Mouse (Mus musculus) hindbrain, embryonic 12.5 days (tissue): Measurements from ENCODE around the gene Zbtb22. TPM values are rescaled to one million over a fixed set of nuclear protein-coding genes. Genes with fewer than 3 reads are reported as not detected.

ENCODE experiments used
- ATAC-seq: fragments of 200-750 bp; cut with Nextera tagmentation; 2 replicates; pipeline ENCODE4 v1.8.0; 2017; ENCODE audit warnings: moderate TSS enrichment; ENCODE audit not compliant: low FRiP score
- H3K27ac ChIP-seq: fragments of 300-500 bp; sonication (generic); 2 replicates; pipeline ENCODE4 v1.5.1; 2016; ENCODE audit warnings: mild to moderate bottlenecking
- H3K27me3 ChIP-seq: fragments of 300-500 bp; sonication (generic); 2 replicates; pipeline ENCODE4 v1.6.1; 2016; ENCODE audit warnings: mild to moderate bottlenecking
- H3K36me3 ChIP-seq: fragments of 300-500 bp; sonication (generic); 2 replicates; pipeline ENCODE4 v1.6.1; 2016; ENCODE audit warnings: mild to moderate bottlenecking
- H3K4me1 ChIP-seq: fragments of 300-500 bp; sonication (generic); 2 replicates; pipeline ENCODE4 v1.6.1; 2016
- H3K4me2 ChIP-seq: fragments of 300-500 bp; sonication (generic); replicated peaks from 2 replicates; pipeline ENCODE4 v1.6.1; 2016; ENCODE audit warnings: mild to moderate bottlenecking
- H3K4me3 ChIP-seq: fragments of 300-500 bp; sonication (generic); 2 replicates; pipeline ENCODE4 v1.5.1; 2016; ENCODE audit warnings: mild to moderate bottlenecking
- H3K9ac ChIP-seq: fragments of 300-500 bp; sonication (generic); 2 replicates; pipeline ENCODE4 v1.6.1; 2016; ENCODE audit warnings: mild to moderate bottlenecking, moderate library complexity
- H3K9me3 ChIP-seq: fragments of 300-500 bp; sonication (generic); replicated peaks from 2 replicates; pipeline ENCODE4 v1.6.1; 2016; ENCODE audit warnings: mild to moderate bottlenecking
- WGBS: fragments of 180-500 bp; shearing (Covaris S2); methylation state at CpG from one replicate; pipeline ENCODE4 v1.1.7; 2016; 5-methylcytosine and 5-hydroxymethylcytosine counted together
- polyA plus RNA-seq: library from polyadenylated mRNA; unstranded; fragments of >200 nt; fragmentation: Nextera tagmentation; extraction: Ambion mirVana; gene quantifications from 2 replicates; pipeline ENCODE4 v1.2.1, GENCODE M21; 2016

Zbtb22 gene
- polyA plus RNA-seq, 1 experiment from 2014 or later, result 21.7 TPM

DNA sequence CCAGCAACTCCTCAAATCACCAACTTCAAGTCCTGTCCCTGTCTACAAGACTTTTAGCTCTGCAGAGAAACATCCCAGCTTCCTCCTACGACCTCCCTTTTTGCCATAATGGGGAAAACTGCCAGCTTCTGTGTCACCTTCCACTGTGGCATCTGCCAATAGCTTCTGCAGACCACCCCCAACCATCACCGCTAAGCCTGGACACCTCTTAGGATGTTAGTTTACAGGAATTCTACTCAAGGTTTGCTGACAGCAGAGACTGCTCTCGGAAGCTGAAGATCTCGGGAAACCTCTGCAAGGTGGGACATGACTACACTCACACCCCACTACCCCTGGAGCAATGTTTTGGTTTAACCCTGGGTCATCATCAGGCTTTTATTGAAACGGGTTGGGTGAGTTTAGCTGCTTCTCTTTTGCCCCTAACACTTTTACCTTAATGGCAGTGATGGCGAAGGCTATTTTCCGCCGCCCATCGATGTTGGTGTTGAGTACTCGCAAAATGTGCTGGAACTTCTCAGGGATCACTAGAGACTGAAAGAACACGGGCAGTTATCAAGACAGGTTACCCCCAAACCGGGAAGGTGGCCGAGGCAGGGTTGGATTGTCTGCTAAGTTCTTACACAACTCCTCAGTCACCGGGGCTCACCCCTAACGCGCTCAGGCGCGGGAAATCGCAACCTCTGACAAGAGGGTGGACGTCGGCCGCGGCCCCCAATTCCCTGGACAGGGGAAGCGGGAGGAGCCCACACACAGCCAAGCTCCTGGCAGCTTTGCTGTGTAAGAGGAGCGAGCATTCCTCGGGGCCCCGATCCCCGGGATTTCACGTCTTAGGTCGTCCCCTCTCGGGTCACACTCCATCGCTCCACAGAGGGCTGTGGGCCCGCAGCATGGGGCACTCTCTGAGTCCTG is 39.2 kb downstream of the Zbtb22 start:
- peak overlapping the region; percentile 73 for H3K4me2 ChIP-seq
- H3K27me3 ChIP-seq, result no peaks in the 10 kb centered on the region
- peaks cover 46% of the 10 kb centered on the region for H3K36me3 ChIP-seq
- no peaks in the 10 kb centered on the region for H3K9me3 ChIP-seq
- peak overlapping the region; percentile 88 for H3K27ac ChIP-seq
- peaks cover 58% of the 10 kb centered on the region for H3K4me1 ChIP-seq
- peak overlapping the region; percentile 94 for H3K4me3 ChIP-seq
- no peak; the same call in none of the 2 replicates for ATAC-seq
- WGBS, result 1% methylated on average over 33 of the region's 33 CpGs
- H3K9ac ChIP-seq, result peak overlapping the region; percentile 98

DNA sequence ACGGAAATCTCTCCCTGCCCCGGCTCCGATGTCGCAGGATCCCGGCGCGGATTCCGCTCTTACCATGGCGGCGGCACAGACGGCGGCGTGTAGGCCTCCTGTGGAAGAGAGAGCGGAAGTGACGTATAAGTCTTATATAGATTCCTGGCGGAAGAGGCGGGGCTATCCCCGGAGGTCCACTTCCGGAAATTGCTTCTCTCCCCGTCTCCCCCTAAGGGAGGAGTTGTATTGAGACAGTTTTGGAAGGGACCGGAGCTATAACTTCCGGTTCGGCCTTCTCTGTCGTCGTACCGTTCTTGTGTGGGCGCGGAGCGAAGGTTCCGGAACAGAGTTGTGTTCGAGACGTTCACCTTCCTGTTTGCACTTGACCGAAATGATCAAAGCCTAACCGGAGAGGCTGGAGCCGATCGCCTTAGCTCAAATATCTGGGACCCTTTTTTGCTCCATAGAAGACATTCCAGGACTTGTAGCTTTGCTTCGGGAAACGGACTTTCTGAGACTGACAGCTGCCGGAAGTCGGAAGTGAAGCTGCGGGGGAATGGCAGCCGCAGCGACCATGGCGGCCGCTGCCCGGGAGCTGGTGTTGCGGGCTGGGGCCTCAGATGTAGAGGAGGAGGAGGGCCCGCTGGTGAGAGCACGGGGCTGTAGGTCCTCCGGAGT is 40.0 kb downstream of the Zbtb22 start, which contains the start of the genes Vps52 and Rps18:
Gene Vps52 (plus strand): TSS at position 258 of the 660 bp plus-strand sequence.
Gene Rps18 (minus strand): TSS at position 447 of the 660 bp plus-strand sequence.
- peak within 1 kb of the TSS; percentile 88 for H3K27ac ChIP-seq
- peaks cover 50% of the 10 kb centered on the region for H3K4me1 ChIP-seq
- WGBS, result under 1% methylated on average over 49 of the region's 50 CpGs
- ATAC-seq, result peak; percentile 88
- H3K4me3 ChIP-seq, result peak within 1 kb of the TSS; percentile 94
- peaks cover 54% of the 10 kb centered on the region for H3K36me3 ChIP-seq
- H3K9ac ChIP-seq, result peak within 1 kb of the TSS; percentile 98
- H3K27me3 ChIP-seq, result no peaks in the 10 kb centered on the region
- no peaks in the 10 kb centered on the region for H3K9me3 ChIP-seq
- peak within 1 kb of the TSS; percentile 73 for H3K4me2 ChIP-seq

GRCm38 (mm10) chr17:33956336-33956735 is 40.6 kb downstream of the Zbtb22 start:
- Histone ChIP-seq H3K4me2 (peak overlapping the region; percentile 73), H3K36me3 (peaks cover 60% of the 10 kb centered on the region), H3K9ac (peak overlapping the region; percentile 71), H3K27me3 (no peaks in the 10 kb centered on the region), H3K27ac (peak overlapping the region; percentile 87), H3K4me3 (peak overlapping the region; percentile 94), H3K4me1 (peaks cover 44% of the 10 kb centered on the region), H3K9me3 (no peaks in the 10 kb centered on the region)
- no peak for ATAC-seq
- WGBS, result 9% methylated on average over 10 of the region's 10 CpGs

DNA sequence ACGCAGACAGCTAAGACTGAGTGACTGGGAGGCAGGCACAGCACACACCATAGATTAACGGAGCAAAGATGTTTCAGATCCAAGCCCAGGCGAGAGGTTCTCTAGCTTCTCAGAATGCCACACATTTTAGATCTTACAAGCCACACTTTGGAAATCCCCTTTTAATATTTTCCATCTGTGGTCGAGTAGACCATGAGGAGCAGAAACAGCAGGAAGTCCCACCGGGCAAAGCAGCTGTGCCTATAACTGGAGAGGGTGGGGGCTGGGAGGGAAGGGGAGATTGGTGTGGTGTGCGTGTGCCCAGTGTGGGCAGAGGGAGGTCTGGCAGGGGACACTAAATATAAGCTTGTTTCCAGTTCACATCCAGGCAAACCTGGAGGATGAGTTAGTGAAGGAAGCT is 41.8 kb downstream of the Zbtb22 start:
- Histone ChIP-seq H3K9ac (no peak overlapping the region), H3K4me1 (peaks cover 34% of the 10 kb centered on the region), H3K27ac (no peak overlapping the region), H3K36me3 (peaks cover 61% of the 10 kb centered on the region), H3K4me3 (no peak overlapping the region), H3K9me3 (no peaks in the 10 kb centered on the region), H3K27me3 (no peaks in the 10 kb centered on the region), H3K4me2 (no peak overlapping the region)
- no peak for ATAC-seq
- 84% methylated on average over 6 of the region's 6 CpGs for WGBS

DNA sequence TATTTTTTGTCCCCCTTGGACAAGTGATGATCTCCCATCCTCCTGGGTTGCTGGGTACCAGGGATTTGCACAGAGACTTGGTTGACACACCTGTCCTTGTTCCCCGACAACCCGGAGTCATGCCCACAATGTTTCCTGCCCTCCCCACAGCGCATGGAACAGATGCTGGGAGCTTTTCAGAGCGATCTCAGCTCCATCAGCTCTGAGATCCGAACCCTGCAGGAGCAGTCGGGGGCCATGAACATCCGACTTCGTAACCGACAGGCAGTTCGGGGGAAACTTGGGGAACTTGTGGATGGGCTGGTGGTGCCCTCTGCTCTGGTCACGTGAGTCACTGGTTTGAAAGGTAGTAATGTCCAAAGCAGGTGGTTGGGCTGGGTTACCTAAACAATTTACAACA is 42.7 kb downstream of the Zbtb22 start:
- H3K9ac ChIP-seq, result no peak overlapping the region
- ATAC-seq, result no peak
- no peaks in the 10 kb centered on the region for H3K27me3 ChIP-seq
- 94% methylated on average over 11 of the region's 11 CpGs for WGBS
- H3K36me3 ChIP-seq, result peaks cover 61% of the 10 kb centered on the region
- H3K27ac ChIP-seq, result no peak overlapping the region
- H3K4me1 ChIP-seq, result peaks cover 24% of the 10 kb centered on the region
- H3K4me2 ChIP-seq, result no peak overlapping the region
- H3K9me3 ChIP-seq, result no peaks in the 10 kb centered on the region
- no peak overlapping the region for H3K4me3 ChIP-seq

DNA sequence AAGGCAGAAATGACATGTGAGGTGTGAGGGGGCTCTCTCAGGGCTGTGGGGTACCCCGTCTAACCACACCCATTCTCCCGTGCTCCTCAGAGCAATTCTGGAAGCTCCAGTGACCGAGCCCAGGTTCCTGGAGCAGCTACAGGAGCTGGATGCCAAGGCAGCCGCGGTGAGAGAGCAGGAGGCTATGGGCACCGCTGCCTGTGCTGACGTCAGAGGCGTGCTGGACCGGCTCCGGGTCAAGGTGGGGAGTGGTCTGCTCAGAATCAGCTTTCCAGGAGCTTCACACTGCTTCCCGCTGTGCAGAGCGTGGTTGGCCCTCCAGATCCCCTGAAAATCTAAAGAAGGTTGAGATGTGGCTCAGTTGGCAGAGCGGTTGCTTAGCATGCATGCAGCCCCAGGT is 43.4 kb downstream of the Zbtb22 start:
- Histone ChIP-seq H3K4me2 (no peak overlapping the region), H3K27ac (no peak overlapping the region), H3K4me3 (no peak overlapping the region), H3K27me3 (no peaks in the 10 kb centered on the region), H3K36me3 (peaks cover 61% of the 10 kb centered on the region), H3K9ac (no peak overlapping the region), H3K4me1 (peaks cover 18% of the 10 kb centered on the region), H3K9me3 (no peaks in the 10 kb centered on the region)
- WGBS, result 94% methylated on average over 13 of the region's 13 CpGs
- ATAC-seq, result no peak

DNA sequence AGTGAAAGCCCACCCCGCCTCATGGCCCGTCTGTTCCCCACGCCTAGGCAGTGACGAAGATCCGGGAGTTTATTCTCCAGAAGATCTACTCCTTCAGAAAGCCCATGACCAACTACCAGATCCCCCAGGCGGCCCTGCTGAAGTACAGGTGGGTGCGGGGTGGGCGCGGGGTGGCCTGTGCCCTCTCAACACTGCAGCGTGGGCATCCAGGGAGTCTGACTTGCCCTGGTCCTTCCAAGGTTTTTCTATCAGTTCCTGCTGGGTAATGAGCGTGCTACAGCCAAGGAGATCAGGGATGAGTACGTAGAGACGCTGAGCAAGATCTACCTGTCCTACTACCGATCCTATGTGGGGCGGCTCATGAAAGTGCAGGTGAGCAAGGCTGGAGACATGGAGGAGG is 44.2 kb downstream of the Zbtb22 start:
- H3K36me3 ChIP-seq, result peaks cover 62% of the 10 kb centered on the region
- H3K4me3 ChIP-seq, result no peak overlapping the region
- H3K4me1 ChIP-seq, result peaks cover 10% of the 10 kb centered on the region
- no peak overlapping the region for H3K4me2 ChIP-seq
- H3K27me3 ChIP-seq, result no peaks in the 10 kb centered on the region
- 94% methylated on average over 15 of the region's 15 CpGs for WGBS
- H3K9ac ChIP-seq, result no peak overlapping the region
- ATAC-seq, result no peak
- no peaks in the 10 kb centered on the region for H3K9me3 ChIP-seq
- H3K27ac ChIP-seq, result no peak overlapping the region

DNA sequence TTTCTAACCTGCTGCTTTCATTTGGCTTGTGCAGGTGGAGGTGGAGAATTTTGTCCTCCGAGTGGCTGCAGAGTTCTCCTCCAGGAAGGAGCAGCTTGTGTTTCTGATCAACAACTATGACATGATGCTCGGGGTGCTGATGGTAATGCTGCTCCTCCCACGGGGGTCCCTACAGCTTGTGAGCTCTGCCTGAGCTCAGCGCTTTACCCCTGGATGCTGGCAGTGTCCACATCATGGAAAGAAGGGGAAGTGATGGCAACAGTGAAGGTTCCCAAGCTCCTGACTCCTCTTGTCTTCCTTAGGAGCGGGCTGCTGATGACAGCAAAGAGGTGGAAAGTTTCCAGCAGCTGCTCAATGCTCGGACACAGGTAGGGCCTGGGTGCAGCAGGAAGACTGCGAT is 47.2 kb downstream of the Zbtb22 start:
- peaks cover 80% of the 10 kb centered on the region for H3K36me3 ChIP-seq
- 87% methylated on average over 7 of the region's 7 CpGs for WGBS
- H3K27me3 ChIP-seq, result no peaks in the 10 kb centered on the region
- no peak overlapping the region for H3K9ac ChIP-seq
- H3K4me3 ChIP-seq, result no peak overlapping the region
- H3K9me3 ChIP-seq, result no peaks in the 10 kb centered on the region
- no peak for ATAC-seq
- no peak overlapping the region for H3K27ac ChIP-seq
- H3K4me2 ChIP-seq, result no peak overlapping the region
- no peaks in the 10 kb centered on the region; the same call in 1 of the 2 replicates for H3K4me1 ChIP-seq

DNA sequence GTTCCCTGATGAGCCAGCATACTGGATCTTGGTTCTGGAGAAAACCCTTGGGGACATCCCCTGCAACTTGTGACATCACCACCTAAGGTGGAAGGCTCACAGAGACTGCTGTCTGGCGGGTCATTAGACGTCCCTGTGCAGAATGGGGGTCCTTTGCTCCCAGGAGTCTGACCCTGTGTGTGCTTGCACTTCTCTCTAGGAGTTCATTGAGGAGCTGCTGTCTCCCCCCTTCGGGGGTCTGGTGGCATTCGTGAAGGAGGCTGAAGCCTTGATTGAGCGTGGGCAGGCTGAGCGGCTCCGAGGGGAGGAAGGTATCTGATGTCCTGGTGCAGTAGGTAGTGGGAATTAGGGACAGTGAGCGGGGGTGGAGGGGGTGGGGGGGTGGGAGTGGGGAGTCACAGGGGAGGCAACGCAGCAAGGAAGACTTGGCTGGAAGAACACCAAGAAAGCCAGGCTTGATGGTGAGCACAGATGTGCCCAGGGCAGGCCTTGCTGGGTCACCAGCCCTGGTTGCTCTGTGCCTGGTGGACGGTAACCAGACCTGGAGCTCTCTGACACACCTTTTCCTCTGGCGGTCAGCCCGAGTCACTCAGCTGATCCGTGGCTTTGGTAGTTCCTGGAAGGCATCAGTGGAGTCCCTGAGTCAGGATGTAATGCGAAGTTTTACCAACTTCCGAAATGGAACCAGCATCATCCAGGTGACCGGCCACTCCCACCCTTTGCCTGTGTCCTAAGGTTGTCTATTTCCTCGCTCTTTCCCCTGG is 49.6 kb downstream of the Zbtb22 start:
- WGBS, result 92% methylated on average over 17 of the region's 17 CpGs
- Histone ChIP-seq H3K4me3 (no peak overlapping the region), H3K27me3 (no peaks in the 10 kb centered on the region), H3K4me2 (no peak overlapping the region), H3K9ac (no peak overlapping the region), H3K27ac (no peak overlapping the region), H3K9me3 (0 out of 2 replicates have a peak, but pooled peaks cover 5% of the 10 kb centered on the region), H3K4me1 (no peaks in the 10 kb centered on the region), H3K36me3 (peaks cover 59% of the 10 kb centered on the region)
- ATAC-seq, result no peak

- Histone ChIP-seq H3K36me3 (peaks cover 52% of the 10 kb centered on the region), H3K27me3 (no peaks in the 10 kb centered on the region), H3K9me3 (0 out of 2 replicates have a peak, but pooled peaks cover 5% of the 10 kb centered on the region), H3K9ac (no peak overlapping the region), H3K4me3 (no peak overlapping the region), H3K27ac (no peak overlapping the region; the same call in 1 of the 2 replicates), H3K4me1 (no peaks in the 10 kb centered on the region), H3K4me2 (no peak overlapping the region)
- no peak for ATAC-seq
- 88% methylated on average over 16 of the region's 16 CpGs for WGBS
Measured at GRCm38 (mm10) chr17:33965846-33966550, 50.3 kb downstream of the Zbtb22 start.

DNA sequence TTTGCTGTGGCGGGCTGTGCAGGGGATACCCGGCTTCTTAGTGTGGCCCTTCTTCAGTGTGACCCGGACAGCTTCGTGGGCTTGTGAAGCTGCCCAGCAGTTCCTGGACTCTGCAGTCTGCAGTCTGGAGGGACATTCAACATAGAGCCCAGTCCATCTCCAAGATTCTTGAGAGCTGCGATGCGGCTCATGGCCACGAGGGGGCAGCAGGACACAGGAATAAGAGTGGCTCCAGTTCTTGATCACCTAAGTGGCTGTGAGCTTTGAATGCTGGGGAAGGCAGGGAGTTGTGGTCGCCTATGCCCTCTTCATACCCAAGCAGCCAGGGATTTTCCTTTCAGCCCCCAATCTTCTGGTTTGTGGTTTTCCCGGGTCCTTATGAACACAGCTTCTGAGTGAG is 52.8 kb downstream of the Zbtb22 start:
- 2% methylated on average over 9 of the region's 9 CpGs for whole genome bisulfite sequencing
- Histone ChIP-seq H3K4me3 (no peak overlapping the region), H3K27ac (no peak overlapping the region), H3K36me3 (peaks cover 28% of the 10 kb centered on the region), H3K4me1 (no peaks in the 10 kb centered on the region), H3K4me2 (no peak overlapping the region), H3K27me3 (peaks cover 11% of the 10 kb centered on the region; the same call in 1 of the 2 replicates), H3K9me3 (0 out of 2 replicates have a peak, but pooled peaks cover 5% of the 10 kb centered on the region), H3K9ac (no peak overlapping the region)
- peak; percentile 77; the same call in 1 of the 2 replicates for ATAC-seq
